Mouse (Mus musculus) thymus, adult 18-20 months (tissue): Measurements from ENCODE around the gene Kif13a.

ENCODE experiments used
- DNase-seq, 2 experiments: peaks; one replicate each; pipeline ENCODE4 v3.0.0; 2022; ENCODE audit warnings: mixed read lengths in 2 of 2

Gene Kif13a

DNA sequence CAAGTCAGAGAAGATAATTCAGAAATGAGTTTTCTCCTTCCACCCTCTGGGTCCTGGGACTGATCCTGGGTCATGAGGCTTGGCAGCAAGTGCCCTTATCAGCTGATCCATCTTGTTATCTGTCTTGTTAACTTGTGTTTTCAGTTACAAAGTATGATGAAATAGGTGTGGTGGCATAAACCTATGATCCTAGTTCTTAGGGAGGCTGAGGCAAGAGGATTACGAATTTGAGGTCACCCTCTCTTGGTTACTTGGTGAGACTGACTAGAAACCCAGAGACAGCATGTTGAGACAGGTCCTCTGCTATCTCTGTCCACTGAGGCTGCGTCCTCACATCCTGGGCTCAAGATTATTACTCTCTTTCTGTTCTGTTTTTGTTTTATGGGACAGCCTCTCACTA lies 164.3 kb downstream of the Kif13a start:
- no peak for DNase-seq

DNA sequence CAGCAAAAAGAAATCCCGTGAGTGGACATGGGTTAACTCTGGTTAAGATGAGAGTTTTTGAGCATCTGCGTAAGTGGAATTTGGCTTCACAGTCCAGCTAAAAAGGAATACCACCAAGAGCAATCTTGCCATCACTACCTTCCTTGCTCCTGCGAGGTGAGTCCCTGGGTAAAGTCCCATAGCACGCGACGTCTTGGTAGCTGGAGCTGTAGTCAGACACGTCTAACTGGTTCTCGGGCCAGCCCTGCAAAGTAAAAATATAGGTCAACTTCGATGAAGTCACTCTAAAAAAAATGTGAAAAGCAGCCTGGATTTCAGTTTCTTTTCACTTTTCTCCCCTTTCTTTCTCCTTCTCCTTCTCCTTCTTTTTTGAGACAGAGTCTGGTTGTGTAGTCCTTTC lies 166.5 kb downstream of the Kif13a start:
- no peak for DNase-seq

DNA sequence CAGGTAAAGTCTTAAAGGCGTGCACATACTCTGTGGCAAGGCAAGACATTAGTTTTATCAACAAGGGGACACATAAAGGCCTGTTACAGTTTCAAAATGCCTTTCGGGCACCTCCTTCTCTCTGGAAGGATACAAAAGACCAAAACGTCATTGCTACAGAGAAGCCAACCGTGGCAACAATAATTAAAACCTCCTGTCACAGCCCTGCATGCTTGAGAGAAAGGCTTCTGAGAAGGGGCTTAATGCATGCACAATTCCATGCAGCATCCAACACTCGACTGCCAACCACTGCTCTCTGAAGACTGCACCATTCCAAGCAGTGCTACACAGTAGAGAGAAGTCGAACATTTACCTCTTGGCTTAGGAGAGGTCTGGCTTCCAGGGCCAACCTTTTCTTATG lies 168.7 kb downstream of the Kif13a start:
- DNase-seq = no peak

DNA sequence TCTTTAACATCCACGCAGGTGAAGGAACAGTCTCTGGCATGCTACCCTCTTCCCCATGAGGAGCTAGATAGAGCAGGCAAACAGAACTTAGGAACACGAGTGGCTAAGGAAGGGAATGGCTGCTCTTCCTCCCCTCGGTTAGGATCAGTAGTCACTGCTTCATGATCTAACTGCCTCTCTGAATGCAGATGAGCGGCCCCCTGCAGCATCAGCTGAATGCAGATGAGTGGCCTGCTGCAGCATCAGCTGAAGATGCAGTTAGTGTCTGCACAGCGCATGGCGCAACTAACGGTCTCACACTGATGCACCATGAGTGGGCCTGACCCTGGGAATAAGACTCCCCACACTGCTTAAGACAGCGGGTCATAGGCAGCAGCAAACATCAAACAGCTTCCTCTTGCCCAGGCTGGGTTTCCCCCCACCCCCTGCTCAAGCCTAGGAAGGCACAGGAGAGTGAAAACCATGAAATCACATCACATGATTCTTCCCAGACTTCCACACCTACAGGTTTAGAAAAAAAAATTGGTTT lies 170.3 kb downstream of the Kif13a start:
- no peak for DNase-seq

DNA sequence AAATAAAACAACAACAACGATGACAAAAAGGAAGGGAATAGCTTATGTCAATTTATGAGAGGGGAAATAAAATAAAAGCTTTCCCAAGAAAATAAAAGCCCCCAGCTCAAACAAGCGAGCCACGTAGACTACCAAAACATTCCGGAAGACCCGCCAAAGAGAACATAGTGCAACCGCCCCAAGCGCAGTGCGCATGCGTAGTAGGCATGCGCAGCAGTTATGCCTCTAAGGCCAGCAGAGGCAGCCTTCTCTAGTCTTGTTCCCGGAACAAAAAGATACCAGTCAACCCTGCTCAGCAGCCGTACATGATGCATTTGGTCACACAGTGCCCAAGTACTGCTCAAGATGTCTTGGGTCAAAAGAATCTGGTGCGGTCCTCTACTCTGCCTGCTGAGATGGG lies 171.0 kb downstream of the Kif13a start:
- no peak for DNase-seq

DNA sequence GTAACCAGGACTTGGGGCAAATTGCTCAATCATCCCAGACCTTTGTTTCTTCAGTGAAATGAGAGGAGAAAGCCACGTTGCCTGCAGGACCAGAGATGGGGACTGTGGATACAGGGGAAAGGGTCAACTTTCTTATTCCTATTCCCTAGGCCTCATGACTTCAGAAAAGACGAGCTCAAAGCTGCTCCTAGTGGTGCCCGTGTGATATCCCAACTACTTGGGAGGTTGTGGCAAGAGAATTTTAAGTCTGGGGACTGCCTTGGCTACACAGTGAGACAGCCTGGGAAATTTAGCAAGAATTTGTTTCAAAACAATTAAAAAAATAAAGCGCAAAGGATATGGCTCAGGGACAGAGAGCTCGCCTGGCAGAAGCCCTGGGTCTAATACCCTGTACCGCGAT lies 171.7 kb downstream of the Kif13a start:
- no peak for DNase-seq

DNA sequence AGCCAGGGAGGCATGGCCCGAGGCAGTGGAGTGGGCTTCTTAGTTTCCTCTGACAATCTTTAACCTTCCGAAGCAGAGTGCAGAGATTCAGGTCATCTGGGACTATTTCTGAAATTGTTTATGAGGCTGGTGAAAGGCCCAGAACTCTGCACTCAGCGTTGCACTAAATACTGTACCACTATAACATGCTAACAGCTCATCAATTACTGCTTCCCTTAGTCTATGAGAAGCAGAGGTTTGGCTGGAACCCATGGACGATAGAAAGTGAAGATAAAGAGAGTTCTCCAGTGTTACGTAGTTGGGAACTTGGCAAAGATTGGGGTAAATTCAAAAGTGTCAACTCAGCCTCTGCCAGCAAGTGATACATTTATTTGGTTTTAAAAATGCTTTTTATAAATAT lies 176.4 kb downstream of the Kif13a start:
- no peak for DNase-seq

DNA sequence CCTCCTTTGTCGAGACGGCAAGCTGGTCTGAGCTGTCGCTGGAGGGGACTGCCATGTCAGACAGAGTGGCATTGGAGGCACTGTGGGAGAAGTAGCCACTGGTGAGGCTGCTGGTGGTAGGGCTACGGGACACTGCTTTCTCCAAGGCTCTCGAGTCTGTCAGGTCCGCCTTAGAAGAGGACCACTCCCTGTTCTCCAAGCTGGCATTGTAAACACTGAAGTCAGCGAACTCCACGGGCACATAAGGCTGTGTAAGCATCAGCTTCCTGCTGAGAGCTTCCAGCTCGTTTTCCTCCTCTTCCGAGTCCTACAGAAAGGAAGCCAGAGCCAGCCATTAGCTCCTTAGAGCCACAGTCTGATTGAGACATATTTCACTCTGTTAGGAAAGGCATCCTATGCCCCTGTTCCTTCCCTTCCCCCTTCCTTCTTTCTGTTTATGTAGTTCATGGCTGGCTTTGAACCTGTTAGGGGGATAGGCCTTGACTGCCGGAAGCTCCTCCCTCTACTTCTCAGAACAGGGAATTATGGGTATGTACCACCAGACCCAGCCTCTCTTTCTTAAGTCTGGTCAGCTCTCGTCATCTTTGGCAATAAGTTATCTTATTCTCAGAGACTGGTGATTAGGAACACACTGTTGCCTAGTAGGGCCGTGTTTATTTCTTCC lies 177.0 kb downstream of the Kif13a start:
- DNase-seq = no peak

DNA sequence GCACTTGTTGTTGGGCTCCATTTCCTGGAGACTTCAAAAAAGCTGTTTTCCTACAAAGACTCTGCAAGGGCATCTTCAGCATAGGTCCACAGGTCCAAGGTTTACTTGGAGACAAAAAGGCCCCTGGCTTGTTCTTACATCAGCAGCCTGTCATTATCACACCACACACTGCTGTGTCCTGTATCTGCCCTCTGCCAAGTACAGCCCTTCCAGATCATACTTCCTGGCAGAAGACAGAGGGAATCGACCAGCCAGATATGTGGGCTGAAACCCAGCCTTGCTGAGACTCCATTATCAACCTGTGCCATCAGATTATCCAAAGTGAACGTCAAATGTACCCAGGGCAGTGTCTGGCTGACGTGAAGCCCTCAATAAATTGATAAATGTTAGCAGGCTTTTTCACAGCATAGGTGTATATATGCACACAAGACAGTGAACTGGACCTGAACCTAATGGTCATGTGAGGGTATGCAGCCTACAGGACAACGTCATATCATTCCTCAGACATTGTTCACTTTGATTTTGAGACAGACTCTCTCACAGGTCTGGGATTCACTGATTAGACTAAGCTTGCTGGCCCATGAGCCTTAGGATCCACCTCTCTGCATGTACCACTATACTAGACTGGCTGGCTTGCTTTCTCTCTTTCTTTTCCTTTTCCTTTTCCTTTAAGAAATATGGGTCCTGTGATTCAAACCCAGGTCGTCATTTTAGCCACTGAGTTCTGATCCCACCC lies 181.4 kb downstream of the Kif13a start:
- no peak for DNase-seq

DNA sequence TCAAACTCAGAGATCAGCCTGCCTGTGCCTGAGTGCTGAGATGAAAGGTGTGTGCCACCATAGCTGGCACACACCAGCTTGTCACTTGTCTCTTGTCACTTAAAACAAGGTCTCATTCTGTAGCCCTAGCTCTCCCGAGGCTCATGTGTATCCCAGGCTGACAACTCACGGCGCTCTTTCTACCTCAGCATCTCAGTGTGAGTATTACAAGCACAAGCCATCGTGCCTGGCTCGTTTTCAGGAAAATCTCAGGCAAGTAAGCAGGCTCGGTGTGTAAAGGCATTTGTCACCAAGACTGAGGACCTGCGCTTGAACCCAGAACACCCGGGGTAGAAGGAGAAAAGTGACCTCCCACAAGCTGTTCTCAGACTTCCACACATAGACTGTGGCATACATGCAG lies 185.8 kb downstream of the Kif13a start:
- no peak for DNase-seq

DNA sequence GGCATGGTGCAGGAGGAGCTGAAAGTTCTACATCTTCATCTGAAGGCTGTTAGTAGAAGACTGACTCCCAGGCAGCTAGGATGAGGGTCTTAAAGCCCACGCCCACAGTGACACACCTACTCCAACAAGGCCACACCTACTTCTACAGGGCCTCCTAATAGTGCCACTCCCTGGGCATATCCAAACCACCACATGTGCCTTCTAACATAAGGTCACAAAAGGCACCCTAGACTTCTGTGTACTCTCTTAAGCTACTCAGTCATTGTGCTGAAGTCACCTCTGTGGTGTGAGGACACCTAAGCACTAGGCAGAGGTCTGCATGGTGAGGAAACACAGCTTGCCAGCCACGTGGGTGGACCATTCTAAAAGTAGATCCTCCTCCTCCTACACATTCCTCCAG lies 187.3 kb downstream of the Kif13a start:
- no peak for DNase-seq

DNA sequence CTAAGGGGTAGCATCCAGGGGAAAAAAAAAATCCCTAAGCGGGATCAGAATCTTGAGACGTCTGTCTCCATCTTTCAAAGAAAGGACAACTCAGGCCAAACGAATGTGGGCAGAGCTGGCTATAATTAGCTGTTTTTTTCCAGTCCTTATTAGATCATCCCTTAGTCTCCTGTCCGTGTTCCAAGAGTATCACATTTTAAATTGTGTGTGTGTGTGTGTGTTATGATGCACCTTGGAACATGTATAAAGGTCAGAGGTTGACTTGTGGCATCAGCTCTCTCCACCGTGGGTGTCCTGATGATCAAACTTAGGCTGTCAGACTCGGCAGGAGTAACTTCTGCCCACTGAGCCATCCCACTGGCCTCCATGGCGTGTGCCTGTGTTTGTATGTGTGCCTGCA lies 190.2 kb downstream of the Kif13a start:
- no peak for DNase-seq

DNA sequence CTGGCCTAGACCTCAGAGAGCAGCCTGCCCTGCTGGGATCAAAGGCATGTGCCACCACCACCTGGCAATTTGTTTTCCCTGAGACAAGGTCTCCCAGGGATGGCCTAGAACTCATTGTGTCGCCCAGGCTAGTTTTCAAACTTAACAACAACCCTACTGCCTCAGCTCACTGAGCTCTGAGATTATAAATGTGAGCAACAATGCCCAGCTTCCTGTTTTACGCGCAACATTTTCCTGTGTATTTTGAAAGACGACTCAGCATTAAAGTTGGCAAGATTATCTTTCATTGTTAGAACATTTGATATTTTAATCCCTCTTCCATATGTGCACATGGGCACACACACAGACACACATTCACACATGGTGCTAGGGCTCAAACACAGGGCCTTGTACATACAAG lies 192.2 kb downstream of the Kif13a start:
- DNase-seq = no peak

DNA sequence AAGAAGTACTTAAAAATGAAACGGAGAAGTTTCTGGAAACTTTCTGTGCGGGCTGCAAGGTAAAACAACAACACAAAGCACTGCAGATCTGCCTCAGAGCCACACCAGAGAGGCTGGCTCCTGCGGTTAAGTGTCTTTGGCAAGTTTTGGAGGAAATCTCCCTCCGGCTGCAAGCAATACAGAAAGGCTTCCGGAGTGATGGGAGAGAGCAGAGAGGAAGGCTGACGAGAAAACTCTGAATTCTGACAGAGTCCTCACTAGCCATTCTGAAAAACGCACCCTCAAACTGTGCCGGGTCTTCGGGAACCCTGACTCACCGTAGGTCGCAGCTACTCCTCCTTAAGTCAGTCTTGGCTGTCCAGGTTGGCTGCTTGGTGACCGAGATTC lies 193.2 kb downstream of the Kif13a start:
- DNase-seq = peak; percentile 40 to 58

DNA sequence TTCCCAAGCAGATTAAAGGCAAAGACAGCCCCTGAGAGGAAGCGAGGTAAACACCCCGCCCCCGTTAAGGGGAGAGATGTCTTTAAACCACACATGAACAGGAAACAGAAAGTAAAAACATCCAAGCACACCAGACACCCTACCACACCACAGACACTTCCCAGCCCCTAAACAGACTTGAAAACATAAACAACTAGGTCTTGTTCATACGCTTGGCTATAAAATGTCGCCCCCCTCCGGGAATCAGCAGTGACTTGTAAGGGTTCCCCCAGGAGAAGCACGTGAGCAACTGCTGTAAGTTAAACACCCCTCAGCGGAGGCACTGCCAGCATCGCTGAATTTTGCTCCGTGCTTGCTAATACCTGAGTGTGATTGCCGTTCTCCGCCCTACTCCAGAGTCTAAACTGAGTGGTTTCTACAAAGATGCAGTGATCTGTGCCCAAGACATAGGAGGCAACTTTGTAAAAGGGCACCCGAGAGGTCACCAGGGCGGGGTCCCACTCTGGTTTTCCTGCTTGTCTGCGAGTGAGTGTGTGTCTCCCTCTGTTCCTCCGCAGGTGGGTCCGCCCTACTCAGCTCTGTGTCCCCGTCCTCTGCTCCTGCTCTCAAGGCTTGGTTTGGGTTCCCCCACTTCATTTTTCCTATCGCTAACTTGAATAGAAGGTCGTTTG lies 193.7 kb downstream of the Kif13a start:
- peak; percentile 68 to 83 for DNase-seq

DNA sequence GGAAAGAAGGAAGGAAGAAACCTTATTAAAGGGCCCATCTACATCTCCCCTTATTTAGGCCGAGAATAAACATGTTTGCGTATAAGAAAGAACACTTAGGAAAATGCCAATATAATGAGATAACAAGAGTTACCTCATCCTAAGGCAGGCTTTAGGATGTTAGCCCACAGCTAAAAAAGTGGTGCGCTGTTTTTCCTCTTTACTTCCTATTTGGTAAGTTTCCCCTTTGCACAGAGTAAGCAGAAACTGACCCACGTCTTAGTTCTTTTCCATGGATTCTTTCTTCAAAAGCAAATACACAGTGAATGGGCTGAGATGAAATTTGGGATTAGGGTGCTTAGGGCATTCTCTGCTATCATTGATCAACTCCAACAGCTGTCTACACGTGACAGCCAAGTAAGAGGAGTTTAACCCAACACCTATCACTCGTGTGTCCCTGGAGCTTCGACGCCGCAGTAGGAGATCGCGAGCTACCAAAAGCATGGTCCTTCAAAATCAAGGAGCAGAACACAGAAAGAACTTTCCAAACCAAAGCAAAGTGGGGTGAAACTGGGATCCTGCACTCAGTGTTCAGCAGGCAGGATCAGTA lies 194.4 kb downstream of the Kif13a start:
- no peak for DNase-seq

DNA sequence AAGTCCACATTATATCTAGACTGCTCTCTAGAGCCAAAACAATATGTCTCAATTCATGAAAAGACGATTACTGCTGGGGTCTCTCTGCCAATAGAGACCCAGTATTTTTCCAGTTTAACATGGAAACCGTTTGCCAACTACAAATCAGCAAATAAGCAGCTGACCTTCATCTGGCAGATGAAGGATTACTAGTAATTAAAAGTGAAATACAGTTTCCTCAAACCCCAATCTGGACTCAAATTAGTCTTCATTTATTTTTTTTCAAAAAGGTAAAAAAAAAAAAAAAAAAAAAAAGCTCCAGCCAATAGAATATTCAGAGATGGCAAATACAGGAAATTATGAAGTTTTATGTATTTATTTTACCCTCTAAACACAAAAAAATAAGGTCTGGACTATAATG lies 199.7 kb downstream of the Kif13a start:
- no peak for DNase-seq

DNA sequence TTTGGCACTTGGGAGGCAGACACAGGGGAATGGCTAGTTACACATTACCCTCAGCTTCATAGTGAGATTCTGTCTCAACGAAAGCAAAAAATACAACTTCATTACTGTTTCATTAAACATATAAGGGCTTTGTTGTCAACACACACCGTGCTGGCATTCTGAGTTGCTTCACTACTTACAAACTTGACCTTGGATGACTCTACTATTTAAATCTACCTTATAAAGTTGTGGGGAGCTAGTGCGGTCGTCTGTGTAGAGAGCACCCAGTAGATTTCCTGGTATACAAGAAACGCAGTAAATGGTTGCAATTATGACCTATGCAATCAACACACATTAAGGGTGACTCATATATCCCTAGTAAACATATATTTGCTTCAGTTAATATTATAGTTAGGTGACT lies 201.3 kb downstream of the Kif13a start:
- DNase-seq = no peak

DNA sequence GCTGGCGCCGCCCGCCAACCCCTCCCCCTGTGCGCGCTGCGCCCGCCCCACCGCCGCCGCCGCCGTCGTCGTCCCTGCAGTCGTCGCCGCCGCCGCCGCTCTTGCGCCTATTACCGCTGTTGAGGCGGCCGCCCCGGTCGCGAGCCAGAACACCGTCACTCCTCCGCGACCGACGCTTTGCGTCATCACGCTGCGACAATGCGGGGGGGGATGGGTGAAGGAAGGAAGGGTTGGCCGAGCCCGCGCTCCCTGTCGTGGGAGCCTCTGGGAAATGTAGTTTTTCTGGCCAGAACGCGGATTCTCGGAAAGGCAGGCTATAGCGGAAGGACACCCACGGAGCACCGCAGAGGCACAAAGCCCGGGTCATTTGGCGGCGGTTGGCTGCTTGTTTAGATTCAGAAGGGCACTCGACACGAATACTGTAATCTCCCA lies 201.8 kb downstream of the Kif13a start, which contains the start of gene Nup153:
Nup153 (minus strand) TSS at position 104 of the 432 bp plus-strand sequence.
- peak; percentile 98 to 99 for DNase-seq

DNA sequence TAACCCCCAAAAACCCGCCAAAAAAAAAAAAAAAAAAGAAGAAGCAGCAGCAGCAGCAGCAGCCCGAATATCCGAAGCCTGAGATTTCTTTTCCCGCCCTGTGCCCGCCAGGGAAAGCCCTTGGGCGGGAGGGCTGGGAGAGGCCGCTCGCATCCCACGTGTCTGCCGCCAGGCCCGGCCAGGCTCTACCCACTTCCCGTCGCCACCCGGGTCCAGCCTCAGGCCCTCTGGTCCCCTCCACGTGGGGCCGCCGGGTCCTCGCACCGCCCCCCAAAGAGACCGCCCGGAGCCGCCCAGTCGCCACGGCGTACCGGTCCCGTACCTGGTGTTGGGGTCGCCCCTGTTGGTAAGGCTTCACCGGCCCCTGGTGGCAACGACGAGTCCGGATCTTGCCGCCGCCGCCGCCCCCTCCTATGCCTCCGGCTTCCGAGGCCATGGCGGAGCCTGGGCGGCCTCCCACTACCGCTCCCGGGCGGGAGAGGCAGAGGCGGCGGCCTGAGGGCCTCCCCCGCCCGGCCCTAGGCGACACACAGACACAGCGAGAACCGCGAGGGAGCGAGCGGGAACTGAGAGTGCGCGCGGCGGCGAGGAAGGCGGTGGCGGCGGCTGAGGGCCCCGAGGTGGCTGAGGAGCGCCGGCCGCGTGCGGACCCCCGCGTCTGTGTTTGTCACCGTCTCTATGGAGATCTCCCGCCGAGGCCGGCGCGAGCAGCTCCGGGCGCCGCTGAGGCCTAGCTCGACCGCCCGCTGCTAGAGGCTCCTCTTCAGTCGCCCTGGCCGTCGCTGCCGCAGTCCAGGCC lies 202.4 kb downstream of the Kif13a start:
- DNase-seq = peak; percentile 56 to 68

DNA sequence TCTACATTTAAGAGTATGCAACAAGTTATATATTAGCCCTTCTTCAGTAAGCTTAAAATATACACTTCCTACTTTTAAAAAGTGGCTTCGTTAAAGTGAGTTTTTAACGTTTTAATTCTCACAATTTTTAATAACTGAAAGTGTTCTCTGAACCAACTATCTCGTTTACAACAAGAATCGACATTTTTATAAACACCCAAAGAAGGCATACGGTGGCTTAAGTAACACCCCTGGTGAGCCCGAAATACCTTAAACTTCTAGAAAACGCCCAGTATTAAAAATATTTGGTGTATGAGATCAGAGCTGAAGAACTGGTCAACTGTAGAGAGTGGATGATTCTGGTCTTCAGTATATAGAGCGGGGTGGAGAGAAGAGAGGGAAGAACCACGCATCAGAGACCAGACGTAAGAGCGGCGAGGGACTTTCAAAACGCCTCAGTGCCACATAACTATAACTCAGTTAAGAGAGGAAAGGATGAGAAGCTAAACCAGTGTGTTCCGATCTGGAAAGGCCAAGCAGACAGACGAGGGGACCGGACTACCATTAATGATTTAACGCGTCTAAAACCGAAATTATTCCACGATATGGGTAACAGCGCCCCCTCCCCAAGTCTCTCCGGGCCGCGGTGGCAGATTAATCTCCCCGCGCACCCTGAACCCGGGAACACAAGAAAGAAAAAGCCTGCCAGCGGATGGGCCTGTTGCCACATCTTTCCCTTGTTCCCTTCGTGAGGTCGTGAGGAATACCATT lies 203.2 kb downstream of the Kif13a start:
- DNase-seq = peak; percentile 16 to 32

DNA sequence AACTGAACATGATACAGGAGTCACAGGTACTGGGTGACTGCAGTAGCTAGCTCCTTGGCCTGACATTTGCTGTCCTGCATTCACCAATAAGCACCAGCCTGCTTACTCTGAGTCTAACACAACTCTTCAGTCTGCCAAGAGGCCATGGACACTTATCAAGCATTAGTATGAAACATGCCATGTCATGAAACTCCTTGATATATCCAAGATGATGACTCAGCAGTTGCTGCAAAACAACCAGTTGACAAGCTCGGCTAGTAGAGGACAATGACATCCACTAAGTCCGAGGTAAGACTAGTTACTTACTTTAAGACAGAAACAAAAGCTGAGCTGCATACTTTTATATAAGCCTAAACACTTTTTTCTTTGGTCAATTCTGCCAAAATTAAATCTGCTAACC lies 204.4 kb downstream of the Kif13a start:
- DNase-seq = no peak
